Mouse (Mus musculus) layer of hippocampus, adult 9-10 months (tissue): Measurements from ENCODE around the gene Surf1.

Experiments
- DNase-seq: peaks from one replicate; pipeline ENCODE4 v3.0.0; 2022; ENCODE audit warnings: low spot score

The Surf1 gene

GRCm38 (mm10) chr2:26915927-26916728 is at the start of gene Surf1, which contains the start of gene Surf2:
TSS of gene Surf1 (minus strand) at chr2:26916530.
TSS of gene Surf2 (plus strand) at chr2:26916367.
- peak; percentile 64 for DNase-seq

- DNase-seq = no peak
These were observed 48.5 kb upstream of the Surf1 start for GRCm38 (mm10) chr2:26964724-26965370.

DNA sequence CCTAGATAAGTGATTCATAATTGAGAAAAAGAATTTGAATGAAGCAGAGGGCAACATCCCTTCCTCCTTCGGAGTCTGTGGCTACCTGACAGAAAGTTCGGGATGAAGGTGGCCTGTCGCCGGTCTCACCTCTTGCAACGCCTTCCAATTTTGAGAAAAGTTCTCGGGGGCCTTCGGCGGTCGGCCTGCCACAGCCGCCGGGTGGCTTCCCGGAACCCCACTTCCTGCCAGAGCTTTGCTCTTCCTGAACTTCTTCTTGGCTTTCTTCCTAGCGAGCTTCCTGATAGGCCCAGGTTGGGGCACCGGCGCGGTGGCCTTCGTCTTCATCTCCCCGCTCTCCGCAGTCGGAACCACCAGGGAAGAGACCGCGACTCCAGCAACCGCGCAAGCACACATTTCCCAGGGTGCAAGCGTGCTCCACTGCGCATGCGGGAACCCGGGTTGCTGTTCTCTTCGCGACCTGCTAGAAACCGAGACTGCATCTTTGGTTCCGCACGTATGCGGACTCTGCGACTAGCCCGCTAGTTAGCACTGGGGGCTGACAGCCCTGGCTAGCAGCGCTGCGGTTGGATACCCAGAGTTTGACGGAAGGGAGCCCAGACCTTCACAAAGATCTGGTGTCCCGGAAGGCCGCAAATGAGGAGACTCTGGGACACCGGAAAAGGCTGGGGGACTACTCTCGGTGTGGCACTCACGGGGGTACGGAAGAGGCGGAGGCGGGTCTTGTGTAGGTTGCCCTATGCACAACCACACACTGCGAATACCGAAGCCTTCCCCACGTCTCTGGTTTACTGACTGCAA is 47.8 kb upstream of the Surf1 start, which contains the start of gene Rexo4:
TSS of gene Rexo4 (minus strand) at position 464 of the 801 bp plus-strand sequence.
- peak; percentile 87 for DNase-seq

- DNase-seq = no peak
These were observed 44.4 kb upstream of the Surf1 start for GRCm38 (mm10) chr2:26960756-26961155.

- no peak for DNase-seq
These were observed 41.1 kb upstream of the Surf1 start for GRCm38 (mm10) chr2:26957488-26957859.

GRCm38 (mm10) chr2:26956811-26957487 is 40.6 kb upstream of the Surf1 start:
- no peak for DNase-seq

GRCm38 (mm10) chr2:26954735-26955395 is 38.5 kb upstream of the Surf1 start:
- DNase-seq = no peak

DNA sequence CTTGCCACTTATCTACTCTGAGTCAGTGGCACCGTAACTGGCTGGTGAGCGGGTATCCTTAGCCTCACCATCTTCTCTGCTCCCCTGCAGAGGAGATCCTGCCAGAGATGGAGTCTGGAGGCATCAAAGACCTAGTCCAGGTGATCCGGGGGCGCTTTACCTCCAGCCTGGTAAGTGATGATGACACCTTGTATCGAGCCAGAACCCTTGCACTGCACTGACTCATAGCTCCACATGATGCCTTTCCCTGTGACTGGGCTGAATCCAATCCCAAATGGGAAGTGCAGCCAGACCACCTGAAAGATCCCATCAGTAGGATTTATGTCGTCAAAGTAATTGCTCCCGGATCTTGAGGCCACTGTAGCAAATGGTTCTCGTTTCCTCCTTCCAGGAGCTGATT is 36.5 kb upstream of the Surf1 start:
- DNase-seq = no peak

GRCm38 (mm10) chr2:26952193-26952592 is 35.9 kb upstream of the Surf1 start:
- DNase-seq = no peak

DNA sequence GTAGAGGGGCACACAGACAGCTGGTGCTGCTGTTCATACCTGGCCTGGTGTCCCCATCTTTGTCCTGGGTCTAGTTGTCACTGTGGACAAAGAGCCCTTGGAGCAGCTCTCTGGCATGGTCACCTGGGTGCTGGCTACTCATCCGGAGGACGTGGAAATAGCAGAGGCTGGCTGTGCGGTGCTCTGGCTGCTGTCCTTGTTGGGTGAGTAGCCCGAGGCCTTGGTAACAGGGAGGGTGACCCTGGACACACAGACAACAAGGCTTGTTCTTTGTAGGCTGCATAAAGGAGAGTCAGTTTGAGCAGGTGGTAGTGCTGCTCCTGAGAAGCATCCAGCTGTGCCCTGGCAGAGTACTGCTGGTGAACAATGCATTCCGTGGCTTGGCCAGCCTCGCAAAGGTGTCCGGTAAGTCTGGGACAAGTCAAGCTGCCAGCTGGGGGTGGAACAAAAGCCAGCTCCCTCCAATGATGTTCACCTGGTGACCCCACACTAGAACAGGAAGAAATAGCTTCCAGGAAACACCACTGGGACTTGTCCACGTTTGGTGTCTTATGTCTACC is 35.1 kb upstream of the Surf1 start:
- DNase-seq = no peak

DNA sequence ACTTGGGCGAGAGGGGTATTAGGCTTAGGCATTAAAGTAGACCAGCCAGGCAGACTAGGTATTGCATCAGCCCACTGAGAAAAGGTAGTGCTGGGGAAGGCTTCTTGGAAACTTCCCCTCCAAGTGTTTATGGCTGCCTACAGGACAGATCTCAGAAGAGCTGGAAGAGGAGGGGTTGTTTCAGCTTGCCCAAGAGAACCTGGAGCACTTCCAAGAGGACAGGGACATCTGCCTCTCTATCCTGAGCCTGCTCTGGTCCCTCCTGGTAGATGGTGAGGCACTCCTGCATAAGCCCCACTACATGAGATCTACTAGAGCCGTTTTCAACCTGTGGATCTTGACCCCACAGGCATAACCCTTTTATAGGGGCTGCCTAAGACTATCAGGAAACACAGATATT is 34.1 kb upstream of the Surf1 start:
- no peak for DNase-seq

DNA sequence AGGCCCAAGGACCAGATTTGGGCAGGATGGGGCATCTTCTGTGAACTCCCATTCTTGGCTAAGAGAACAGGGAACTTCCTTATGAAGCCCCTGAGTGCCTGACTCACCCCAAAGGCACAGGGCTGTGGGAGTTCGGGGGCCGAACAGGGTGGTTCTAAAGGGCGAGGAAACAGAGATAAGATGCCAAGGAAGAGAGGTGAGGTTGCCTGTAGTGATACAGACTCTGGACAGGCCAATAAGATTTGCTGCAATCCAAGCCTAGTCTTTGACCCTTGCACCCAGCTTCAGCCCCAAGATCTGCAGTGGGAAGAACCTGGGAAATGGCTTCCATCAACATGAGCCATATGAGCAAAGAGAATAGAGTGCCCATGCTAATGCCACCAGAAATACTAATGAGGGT is 26.9 kb upstream of the Surf1 start:
- DNase-seq = no peak

GRCm38 (mm10) chr2:26941539-26941938 is 25.2 kb upstream of the Surf1 start:
- no peak for DNase-seq

DNA sequence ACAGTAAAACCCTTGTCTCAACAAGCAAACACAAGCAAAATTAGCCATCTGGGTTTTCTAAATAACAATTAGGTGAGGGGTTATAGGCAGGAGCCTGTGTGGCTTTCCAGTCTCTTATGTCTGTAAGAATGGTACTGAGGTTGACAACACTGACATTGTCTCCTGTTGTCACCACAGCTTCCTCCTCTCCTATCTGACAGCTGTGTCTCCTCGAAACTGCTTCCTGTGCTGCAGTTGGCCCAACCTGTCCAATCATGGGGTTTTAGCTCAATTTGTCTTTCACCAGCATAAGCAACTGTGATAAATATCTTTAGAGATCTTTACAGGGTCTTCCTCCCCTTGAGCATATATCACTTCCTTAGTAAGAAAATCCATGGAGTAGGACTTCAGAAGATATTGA is 20.1 kb upstream of the Surf1 start:
- DNase-seq = no peak

DNA sequence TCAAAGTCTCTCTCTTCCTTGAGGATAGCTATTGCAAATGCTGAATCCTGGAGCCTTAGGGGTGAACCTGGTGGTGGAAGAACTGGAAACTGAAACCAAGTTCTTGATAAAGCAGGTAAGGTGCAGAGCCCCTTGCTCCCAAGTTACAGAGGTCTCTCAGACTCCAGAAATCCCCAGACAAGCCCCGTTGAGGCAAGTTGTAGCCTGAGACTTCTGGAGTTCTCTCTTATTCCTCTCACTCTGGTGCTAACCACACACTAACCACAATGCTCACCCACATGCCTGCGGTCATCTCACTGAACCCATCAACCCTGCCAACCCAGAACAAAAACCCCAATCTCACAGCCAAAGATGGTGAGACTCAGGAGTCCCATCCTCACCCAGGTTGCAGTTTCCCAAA is 19.0 kb upstream of the Surf1 start:
- DNase-seq = no peak

DNA sequence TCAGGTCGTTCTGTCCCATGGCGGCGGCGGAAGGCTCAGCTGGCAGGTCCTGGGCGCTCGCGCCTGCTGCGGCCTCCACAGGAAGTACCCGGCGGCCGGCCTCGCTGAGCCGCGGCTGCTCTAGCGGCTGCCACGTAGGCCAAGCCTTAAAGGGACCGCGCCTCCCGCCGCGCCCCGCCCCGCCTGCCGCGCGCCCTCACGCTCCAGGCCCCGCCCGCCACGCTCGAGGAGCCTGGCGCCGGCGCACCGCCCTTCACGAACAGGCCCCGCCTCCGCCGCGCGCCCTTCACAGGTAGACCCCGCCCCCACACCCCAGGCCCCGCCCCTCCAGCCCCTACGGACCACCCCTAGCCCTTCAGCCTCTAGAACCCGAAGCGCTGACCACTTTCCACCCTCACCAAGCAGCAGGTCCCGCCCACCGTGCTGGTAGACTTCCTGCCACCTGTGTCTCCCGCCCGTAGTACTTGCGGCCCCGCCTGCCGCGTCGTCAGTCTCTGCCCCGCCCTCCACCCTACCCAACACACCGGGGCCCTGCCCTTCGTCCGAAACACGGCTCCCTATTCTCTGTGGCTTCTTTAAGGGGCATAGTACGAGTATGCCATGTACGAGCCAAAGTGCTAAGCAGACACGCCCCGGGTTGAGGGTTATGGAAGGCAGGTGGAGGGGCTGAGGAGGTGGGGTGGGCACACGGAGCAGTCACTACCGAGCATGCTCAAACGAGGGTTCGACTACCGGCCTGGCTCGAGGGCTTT is 17.1 kb upstream of the Surf1 start, which contains the start of the genes Surf4 and Stkld1:
TSS of gene Surf4 (minus strand) at position 625 of the 752 bp plus-strand sequence.
TSS of gene Stkld1 (plus strand) at position 744 of the 752 bp plus-strand sequence.
- peak; percentile 58 for DNase-seq

DNA sequence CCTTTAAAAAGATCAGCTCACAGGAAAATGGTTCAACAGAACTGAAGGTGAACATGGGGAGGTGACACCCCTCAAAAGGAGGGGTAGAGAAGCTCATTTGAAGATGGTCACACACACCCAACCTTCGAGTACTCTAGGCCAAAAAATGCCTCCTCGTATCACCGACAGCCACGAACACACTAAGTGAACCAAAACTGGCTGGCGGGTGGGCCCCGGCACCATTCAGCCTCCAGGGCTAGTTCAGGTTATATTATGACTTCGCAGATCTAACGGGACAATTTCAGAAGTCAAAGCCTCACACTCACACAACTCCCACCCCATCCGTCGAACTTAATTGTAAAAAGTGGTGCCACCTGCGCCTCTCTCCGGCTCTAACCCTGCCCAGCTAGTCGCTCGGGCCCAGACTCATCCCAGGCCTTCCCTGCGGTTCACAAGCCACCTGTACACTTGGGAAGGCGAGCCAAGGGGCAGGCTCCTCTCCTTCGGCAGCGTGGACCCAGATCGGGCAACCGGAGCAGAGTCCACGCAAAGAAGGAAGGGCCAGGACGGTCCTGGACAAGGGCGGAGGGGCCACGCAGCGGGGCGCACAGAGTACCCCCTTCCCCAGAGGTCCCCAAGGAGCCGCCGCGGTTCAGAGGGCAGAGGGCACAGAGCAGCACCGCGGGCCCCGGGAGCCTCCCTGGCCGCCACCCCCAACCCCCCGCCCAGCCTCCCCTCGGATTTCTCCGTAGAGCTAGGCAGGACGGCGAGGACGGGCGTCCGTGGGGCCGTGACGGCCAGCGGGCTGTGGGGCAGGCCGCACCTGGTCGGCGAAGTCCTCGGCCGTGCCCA is 16.4 kb upstream of the Surf1 start:
- DNase-seq = no peak

- DNase-seq = peak; percentile 64
These were observed 14.1 kb upstream of the Surf1 start for GRCm38 (mm10) chr2:26930390-26930789.

DNA sequence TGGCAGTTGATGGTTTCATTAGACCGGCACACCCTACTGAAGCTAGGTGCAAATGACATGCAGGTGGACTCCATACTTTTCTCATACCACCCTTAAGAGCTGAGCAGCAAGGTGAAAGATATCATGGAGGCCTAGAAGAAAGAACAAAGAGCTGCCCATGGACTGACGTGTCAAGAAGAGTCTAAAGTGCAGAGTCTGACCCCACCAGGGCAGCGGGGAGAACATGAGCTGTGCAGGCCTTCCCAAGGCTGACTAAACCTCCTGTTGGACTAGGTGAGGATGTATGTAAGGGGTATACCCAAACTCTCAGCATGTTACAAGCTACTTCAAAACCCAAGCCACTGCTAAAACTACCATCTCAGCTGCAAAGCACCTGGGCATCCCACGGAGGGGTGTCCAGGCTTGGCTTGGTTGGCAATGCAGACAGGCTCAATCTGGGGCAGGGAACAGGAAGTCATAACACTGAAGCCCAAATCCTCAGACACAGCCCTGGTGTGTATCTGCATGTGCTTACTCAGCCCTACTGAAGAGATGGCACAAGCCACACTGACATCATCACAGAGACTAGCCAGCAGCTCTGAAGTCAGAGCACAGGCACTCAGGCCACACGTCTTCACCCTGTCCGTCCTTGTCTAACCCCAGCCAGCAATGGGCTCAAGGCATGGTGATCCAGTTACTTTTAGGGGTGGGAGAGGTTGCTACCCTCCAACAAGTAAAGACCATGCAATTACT is 11.6 kb upstream of the Surf1 start:
- DNase-seq = no peak
